Mouse (Mus musculus): ENCODE data around the gene Nfxl1.

DNA sequence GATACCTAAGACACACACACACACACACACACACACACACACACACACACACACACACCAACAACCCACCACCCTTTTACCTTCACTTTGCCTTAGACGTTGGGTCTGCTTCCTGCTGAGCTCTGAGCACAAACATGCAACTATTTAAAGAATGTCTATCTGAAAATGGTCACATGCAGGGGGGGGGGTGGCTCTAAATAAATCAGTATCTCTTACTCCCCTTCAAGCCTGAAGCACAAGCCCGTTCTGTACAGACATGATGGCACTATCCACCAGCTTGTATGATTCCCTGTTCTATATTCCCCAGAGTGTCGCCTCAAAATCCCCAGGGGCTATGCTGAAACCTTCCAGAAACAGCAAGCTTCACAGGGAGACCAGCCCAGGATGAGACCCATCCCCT, 57.7 kb downstream of the Nfxl1 start:
- TF ChIP-seq CTCF (IDR thresholded peaks at IDR 0.05; ENCODE audit: low read depth) = no peak
- TF ChIP-seq EP300 (IDR thresholded peaks at IDR 0.05; ENCODE audit: low read depth) = peak; percentile 61; the same call in 1 of the 2 replicates

All from heart, postnatal 0 days (tissue).